Mouse (Mus musculus) B cell, adult 62 days (primary cell): ENCODE results near the gene Prkx. TPM values are rescaled to one million over a fixed set of nuclear protein-coding genes. Genes with fewer than 3 reads are reported as not detected.

Experiments used
- total RNA-seq: library from RNA; stranded (reverse); gene quantifications from 4 replicates; pipeline ENCODE4 v1.2.4, GENCODE M21; 2023

The Prkx gene
- 49.3 to 52.6 TPM (median 49.8 TPM) in 4 replicates for total RNA-seq

DNA sequence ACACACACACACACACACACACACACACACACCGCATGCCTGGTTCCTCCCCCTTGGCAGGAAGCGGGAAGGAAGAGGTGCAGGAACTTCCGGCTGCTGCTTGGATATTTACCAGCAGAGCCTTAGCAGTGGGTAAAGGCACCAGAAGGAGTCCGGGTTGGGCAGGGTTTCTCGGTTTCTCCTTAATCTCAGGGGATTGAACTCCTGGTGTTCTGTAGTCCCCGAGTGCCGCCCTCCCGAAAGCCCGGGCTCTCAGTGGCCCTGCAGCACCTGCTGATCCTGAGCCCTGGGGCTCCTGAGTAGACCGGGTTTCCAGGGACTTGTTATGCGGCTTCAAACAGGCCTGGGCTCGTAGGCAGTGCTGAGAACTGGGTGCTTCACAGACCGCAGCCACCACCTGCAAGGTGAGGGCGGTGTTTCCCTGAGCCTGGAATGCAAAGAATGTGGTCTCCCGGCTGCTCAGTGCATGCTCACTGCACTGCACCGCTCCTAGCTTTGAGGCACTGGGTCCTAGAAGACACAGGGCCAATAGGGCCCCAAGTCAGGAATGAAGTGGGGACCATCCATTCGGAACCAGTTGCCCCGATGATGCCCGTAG lies at the start of gene Prkx:
TSS of gene Prkx (minus strand) at position 41 of the 598 bp plus-strand sequence.

Other genes starting within 250 kb of the Prkx start
- gene Pbsn, start 57.3 kb upstream of the Prkx start, total RNA-seq, result not detected in 4 replicates
- not detected in 4 replicates for gene Gm14744, start 68.5 kb upstream of the Prkx start, total RNA-seq
- gene 5430402E10Rik, start 128.8 kb upstream of the Prkx start, total RNA-seq, result not detected in 4 replicates